In the genomic region with DNA sequence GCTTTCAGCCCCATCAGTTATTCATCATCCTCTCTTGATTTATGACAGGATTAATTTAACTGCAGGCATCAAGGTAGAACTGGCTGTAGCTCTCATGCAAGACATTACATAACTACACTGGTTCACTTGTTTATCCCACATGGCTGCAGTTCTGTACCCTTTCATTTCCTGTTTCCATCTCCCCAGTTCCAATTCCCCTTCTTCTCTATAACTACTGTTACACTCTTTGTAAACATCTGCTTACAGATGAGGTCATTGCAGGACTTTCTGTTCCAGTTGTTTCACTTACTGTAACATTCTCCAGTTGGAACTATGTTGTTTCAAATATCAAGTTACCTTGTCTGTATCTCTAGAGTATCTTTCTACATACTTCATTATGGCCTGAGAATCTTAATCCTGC, we compare ENCODE assay signal across 36 mouse cellular contexts. TPM values are rescaled to one million over a fixed set of nuclear protein-coding genes. Genes with fewer than 3 reads are reported as not detected.
"Had no signal": no experiment of that assay in that cellular context is flagged by ENCODE, and none has a peak within 500 bp of the region (broad histone marks: within the 10 kb centered on the region; RNA-seq: fewer than 3 reads in every experiment).

No protein-coding gene starts in this region.

- H3K36me3 ChIP-seq: heart, embryonic 12.5 days; heart, embryonic 13.5 days; heart, embryonic 15.5 days; hindbrain, embryonic 10.5 days; hindbrain, embryonic 12.5 days; hindbrain, embryonic 13.5 days; hindbrain, embryonic 15.5 days; intestine, embryonic 15.5 days; kidney, embryonic 15.5 days had no signal

- H3K9ac ChIP-seq: heart, embryonic 12.5 days; heart, embryonic 13.5 days; heart, embryonic 15.5 days; hindbrain, embryonic 12.5 days; hindbrain, embryonic 13.5 days; hindbrain, embryonic 14.5 days; hindbrain, embryonic 15.5 days; intestine, embryonic 15.5 days; kidney, embryonic 15.5 days had no signal

- H3K27me3 ChIP-seq: heart, embryonic 12.5 days; heart, embryonic 13.5 days; heart, embryonic 15.5 days; hindbrain, embryonic 12.5 days; hindbrain, embryonic 13.5 days; hindbrain, embryonic 15.5 days; intestine, embryonic 15.5 days; kidney, embryonic 15.5 days had no signal

- H3K27ac ChIP-seq: heart, embryonic 13.5 days; heart, embryonic 15.5 days; hindbrain, embryonic 10.5 days; hindbrain, embryonic 12.5 days; hindbrain, embryonic 13.5 days; hindbrain, embryonic 14.5 days; hindbrain, embryonic 15.5 days; hindbrain, postnatal 0 days; intestine, embryonic 15.5 days; kidney, embryonic 15.5 days; kidney, postnatal 0 days; layer of hippocampus, adult 2 months; left cerebral cortex, adult 2 months had no signal

- H3K9me3 ChIP-seq: heart, embryonic 12.5 days; heart, embryonic 13.5 days; heart, embryonic 15.5 days; hindbrain, embryonic 10.5 days; hindbrain, embryonic 12.5 days; hindbrain, embryonic 13.5 days; hindbrain, embryonic 15.5 days; intestine, embryonic 15.5 days; kidney, embryonic 15.5 days had no signal

- H3K4me1 ChIP-seq: heart, embryonic 12.5 days; heart, embryonic 13.5 days; heart, embryonic 15.5 days; hindbrain, embryonic 10.5 days; hindbrain, embryonic 12.5 days; hindbrain, embryonic 13.5 days; hindbrain, embryonic 15.5 days; intestine, embryonic 15.5 days; kidney, embryonic 15.5 days had no signal

- H3K4me2 ChIP-seq: heart, embryonic 12.5 days; heart, embryonic 13.5 days; heart, embryonic 15.5 days; hindbrain, embryonic 12.5 days; hindbrain, embryonic 13.5 days; hindbrain, embryonic 14.5 days; hindbrain, embryonic 15.5 days; intestine, embryonic 15.5 days; kidney, embryonic 15.5 days had no signal

- H3K4me3 ChIP-seq: heart, embryonic 12.5 days; heart, embryonic 13.5 days; heart, embryonic 15.5 days; hindbrain, embryonic 10.5 days; hindbrain, embryonic 12.5 days; hindbrain, embryonic 13.5 days; hindbrain, embryonic 15.5 days; intestine, embryonic 15.5 days; kidney, embryonic 15.5 days; layer of hippocampus, adult 2 months; left cerebral cortex, adult 2 months had no signal

- DNase-seq: heart, postnatal 10 days; heart, postnatal 14 days; heart, postnatal 36 days; heart, postnatal 4 days; kidney, adult 11 months; kidney, adult 18-20 months; kidney, adult 2 months; kidney, adult 8-10 months; kidney, adult 9 months; kidney, postnatal 10 days; kidney, postnatal 14 days; kidney, postnatal 25 days; kidney, postnatal 36 days; kidney, postnatal 4 days; layer of hippocampus, adult 9-11 months; layer of hippocampus, postnatal 36 days had no signal

- ATAC-seq: hindbrain, embryonic 16.5 days; hindbrain, postnatal 0 days; inflammation-experienced regulatory T-cells, adult 6 months; intestine, embryonic 15.5 days; intestine, embryonic 16.5 days; intestine, postnatal 0 days had no signal

RNA-seq across cellular contexts. Expression of a gene that starts 46.2 kb away (rescaled TPM):
- total RNA-seq: hematopoietic stem cell, adult 5-6 weeks had no signal
- polyA plus RNA-seq: kidney, embryonic 14.5 days; kidney, postnatal 0 days had no signal
